In genomic region chr11:88395076-88395990, GRCm38 (mm10) we compare ENCODE assay signal across 10 mouse cellular contexts.
DNase-seq lines count a peak whose midpoint lies in the region; ATAC-seq and TF ChIP-seq lines count a peak whose summit lies in the region.
"Had no signal": no experiment of that assay in that cellular context is flagged by ENCODE, and none has a peak within 500 bp of the region (broad histone marks: within the 10 kb centered on the region; RNA-seq: fewer than 3 reads in every experiment).

No protein-coding gene starts in this region.

- DNase-seq in forebrain, embryonic 10.5 days (ENCODE audit: extremely low spot score, low spot score) = no peak
- no peak for DNase-seq in cerebellum, postnatal 36 days
- DNase-seq in natural killer cell, adult 2 months (ENCODE audit: low spot score in 2 of 2) = no peak
- DNase-seq in testis, postnatal 14 days (ENCODE audit: low spot score) = no peak
- DNase-seq: thymus, adult 2 months had no signal

- H3K27ac ChIP-seq in forebrain, embryonic 10.5 days = peak overlapping the region; percentile 61
- H3K27ac ChIP-seq in forebrain, embryonic 16.5 days (ENCODE audit: low read length) = no peak overlapping the region
- peak overlapping the region; percentile 73 for H3K27ac ChIP-seq in heart, embryonic 15.5 days
- peak overlapping the region; percentile 81 for H3K27ac ChIP-seq in midbrain, embryonic 12.5 days (replicated peaks)
- H3K27ac ChIP-seq: liver, embryonic 12.5 days had no signal

- no peaks in the 10 kb centered on the region for H3K9me3 ChIP-seq in forebrain, embryonic 10.5 days
- H3K9me3 ChIP-seq in forebrain, embryonic 16.5 days (ENCODE audit: control insufficient read depth, low read length) = no peaks in the 10 kb centered on the region
- no peaks in the 10 kb centered on the region for H3K9me3 ChIP-seq in heart, embryonic 15.5 days (replicated peaks)
- H3K9me3 ChIP-seq in midbrain, embryonic 12.5 days = no peaks in the 10 kb centered on the region
- H3K9me3 ChIP-seq: liver, embryonic 12.5 days had no signal

- no peak overlapping the region for H3K4me2 ChIP-seq in forebrain, embryonic 16.5 days (ENCODE audit: low read length)
- H3K4me2 ChIP-seq in heart, embryonic 15.5 days = no peak overlapping the region
- no peak overlapping the region for H3K4me2 ChIP-seq in midbrain, embryonic 12.5 days (replicated peaks)
- H3K4me2 ChIP-seq: liver, embryonic 12.5 days had no signal

- H3ac ChIP-seq in C2C12 (ENCODE audit: control insufficient read depth, insufficient read length, low read depth) = no peak overlapping the region

- H3K9ac ChIP-seq in forebrain, embryonic 16.5 days (replicated peaks; ENCODE audit: low read depth, low read length) = no peak overlapping the region
- H3K9ac ChIP-seq in heart, embryonic 15.5 days = no peak overlapping the region
- no peak overlapping the region for H3K9ac ChIP-seq in midbrain, embryonic 12.5 days (replicated peaks)
- H3K9ac ChIP-seq: liver, embryonic 12.5 days had no signal

- H3K79me2 ChIP-seq in C2C12 (ENCODE audit: control insufficient read depth, insufficient read depth) = no peaks in the 10 kb centered on the region

- no peak overlapping the region for H3K4me3 ChIP-seq in forebrain, embryonic 10.5 days
- H3K4me3 ChIP-seq in forebrain, embryonic 16.5 days (replicated peaks; ENCODE audit: low read length) = no peak overlapping the region
- H3K4me3 ChIP-seq in C2C12 (ENCODE audit: insufficient read depth, poor library complexity, severe bottlenecking) = no peak overlapping the region
- no peak overlapping the region for H3K4me3 ChIP-seq in heart, embryonic 15.5 days
- no peak overlapping the region for H3K4me3 ChIP-seq in midbrain, embryonic 12.5 days
- H3K4me3 ChIP-seq: liver, embryonic 12.5 days had no signal

- no peak for TF ChIP-seq CTCF in C2C12 (IDR thresholded peaks at IDR 0.05; ENCODE audit: control insufficient read depth, insufficient read depth, insufficient read length)

- WGBS in forebrain, embryonic 10.5 days = 74% methylated on average over 8 of the region's 8 CpGs
- 74% methylated on average over 8 of the region's 8 CpGs for WGBS in forebrain, embryonic 16.5 days
- WGBS in heart, embryonic 15.5 days = 56% methylated on average over 8 of the region's 8 CpGs
- WGBS in midbrain, embryonic 12.5 days = 74% methylated on average over 8 of the region's 8 CpGs

- H3K36me3 ChIP-seq in forebrain, embryonic 10.5 days (replicated peaks) = peaks cover 62% of the 10 kb centered on the region
- no peaks in the 10 kb centered on the region for H3K36me3 ChIP-seq in forebrain, embryonic 16.5 days (ENCODE audit: control insufficient read depth, insufficient read depth)
- peaks cover 5% of the 10 kb centered on the region for H3K36me3 ChIP-seq in C2C12 (ENCODE audit: control insufficient read depth, insufficient read depth)
- H3K36me3 ChIP-seq in heart, embryonic 15.5 days = no peaks in the 10 kb centered on the region
- peaks cover 17% of the 10 kb centered on the region for H3K36me3 ChIP-seq in midbrain, embryonic 12.5 days

- H3K79me3 ChIP-seq in C2C12 (ENCODE audit: low read depth) = no peaks in the 10 kb centered on the region

- H3K4me1 ChIP-seq in forebrain, embryonic 10.5 days = peaks cover 62% of the 10 kb centered on the region
- peaks cover 37% of the 10 kb centered on the region for H3K4me1 ChIP-seq in forebrain, embryonic 16.5 days (replicated peaks; ENCODE audit: control insufficient read depth, insufficient read depth, low read length)
- H3K4me1 ChIP-seq in heart, embryonic 15.5 days (replicated peaks) = peaks cover 32% of the 10 kb centered on the region
- H3K4me1 ChIP-seq in midbrain, embryonic 12.5 days = peaks cover 51% of the 10 kb centered on the region
- H3K4me1 ChIP-seq: liver, embryonic 12.5 days had no signal

- H3K27me3 ChIP-seq in forebrain, embryonic 10.5 days (ENCODE audit: poor library complexity, severe bottlenecking) = no peaks in the 10 kb centered on the region
- H3K27me3 ChIP-seq in forebrain, embryonic 16.5 days (replicated peaks; ENCODE audit: control insufficient read depth, insufficient read depth, low read length) = no peaks in the 10 kb centered on the region
- no peaks in the 10 kb centered on the region for H3K27me3 ChIP-seq in C2C12 (ENCODE audit: control insufficient read depth, insufficient read depth, insufficient read length)
- H3K27me3 ChIP-seq in heart, embryonic 15.5 days = no peaks in the 10 kb centered on the region
- H3K27me3 ChIP-seq in midbrain, embryonic 12.5 days = no peaks in the 10 kb centered on the region
- H3K27me3 ChIP-seq: liver, embryonic 12.5 days had no signal

- no peak for ATAC-seq in forebrain, embryonic 16.5 days
- ATAC-seq in heart, embryonic 15.5 days (replicated peaks; ENCODE audit: insufficient number of reproducible peaks, insufficient read depth, low FRiP score, low read depth) = no peak
- 0 out of 2 replicates have a peak, but pooled peaks have one; percentile 38 for ATAC-seq in midbrain, embryonic 12.5 days (ENCODE audit: low FRiP score, low read depth)
- ATAC-seq: liver, embryonic 12.5 days had no signal

TF ChIP-seq in C2C12, 6 proteins besides CTCF, POLR2A, EP300 and RAD21:
- TF ChIP-seq USF1 (IDR thresholded peaks at IDR 0.05; ENCODE audit: low read depth) (no peak), MAX (IDR thresholded peaks at IDR 0.05) (peak; percentile 54), MYOD1 (IDR thresholded peaks at IDR 0.05; ENCODE audit: control insufficient read depth, insufficient read length, low read depth) (peak; percentile 42), FOSL1 (IDR thresholded peaks at IDR 0.05; ENCODE audit: insufficient read depth, low read length, poor library complexity, severe bottlenecking) (no peak), MYOG (IDR thresholded peaks at IDR 0.05; ENCODE audit: control insufficient read depth, extremely low read depth, insufficient read length) (no peak), CEBPB (IDR thresholded peaks at IDR 0.05; ENCODE audit: low read depth) (no peak)
